Mouse (Mus musculus): ENCODE measurements around the gene Slc6a8. TPM values are rescaled to one million over a fixed set of nuclear protein-coding genes. Genes with fewer than 3 reads are reported as not detected.

The Slc6a8 gene
- polyA plus RNA-seq, 1 experiment = 39.8 TPM

DNA sequence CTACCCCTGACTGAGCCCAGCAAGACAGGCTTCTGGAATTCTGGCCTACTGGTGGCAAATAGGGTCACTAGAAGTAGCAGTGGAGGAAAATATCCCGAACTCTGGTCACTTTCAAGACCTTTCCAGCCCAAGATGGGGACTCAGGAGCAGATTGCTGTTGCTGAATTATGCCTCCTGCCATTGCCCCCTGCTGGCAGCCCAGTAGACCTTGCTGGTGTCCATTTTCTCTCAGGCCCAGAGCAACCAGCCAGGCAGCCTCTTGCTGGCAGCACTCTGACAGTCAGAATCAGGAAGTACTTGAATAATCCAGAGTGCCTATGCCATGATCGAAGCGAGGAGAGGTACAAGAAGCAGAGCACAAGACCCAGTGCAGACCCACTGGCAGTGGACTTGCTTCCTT is 17.4 kb upstream of the Slc6a8 start:
- peaks cover 15% of the 10 kb centered on the region for H3K4me1 ChIP-seq (ENCODE audit: control insufficient read depth, insufficient read depth, low read length)
- TF ChIP-seq CTCF (IDR thresholded peaks at IDR 0.05; ENCODE audit: low read depth, low read length) = peak; percentile 49
- TF ChIP-seq POLR2A (IDR thresholded peaks at IDR 0.05; ENCODE audit: borderline replicate concordance, low read depth, low read length) = no peak

DNA sequence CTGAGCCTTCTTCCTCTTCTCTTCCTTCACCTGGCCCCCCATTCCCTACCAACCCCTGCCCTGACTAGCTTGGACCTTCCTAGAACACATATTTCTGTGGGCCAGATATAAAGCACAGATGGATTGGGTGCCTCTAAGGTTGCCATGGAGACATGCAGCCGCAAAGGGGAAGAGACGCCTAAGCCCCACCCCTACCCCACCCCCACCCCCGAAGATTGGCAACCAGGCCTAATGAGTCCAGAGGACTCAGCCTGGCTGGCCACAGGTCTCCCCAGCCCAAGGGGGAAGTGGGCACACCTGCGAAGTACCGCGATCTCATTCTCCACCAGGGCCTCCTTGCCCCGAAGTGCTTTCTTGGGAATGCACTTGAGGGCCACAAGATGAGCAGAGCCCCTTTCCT is 14.6 kb upstream of the Slc6a8 start:
- Histone ChIP-seq H3K4me1 (ENCODE audit: control insufficient read depth, insufficient read depth, low read length) (peaks cover 15% of the 10 kb centered on the region), H3K27ac (ENCODE audit: insufficient read depth, low read depth, low read length) (no peak overlapping the region), H3K4me3 (ENCODE audit: insufficient read depth, low read length) (no peak overlapping the region)
- TF ChIP-seq POLR2A (IDR thresholded peaks at IDR 0.05; ENCODE audit: borderline replicate concordance, low read depth, low read length) (no peak), CTCF (IDR thresholded peaks at IDR 0.05; ENCODE audit: low read depth, low read length) (no peak)

More for the DNA sequence above, 17.4 kb upstream of the Slc6a8 start:
- Histone ChIP-seq H3K27ac (ENCODE audit: insufficient read depth, low read depth, low read length) (peak overlapping the region; percentile 29), H3K4me3 (ENCODE audit: insufficient read depth, low read length) (no peak overlapping the region)

DNA sequence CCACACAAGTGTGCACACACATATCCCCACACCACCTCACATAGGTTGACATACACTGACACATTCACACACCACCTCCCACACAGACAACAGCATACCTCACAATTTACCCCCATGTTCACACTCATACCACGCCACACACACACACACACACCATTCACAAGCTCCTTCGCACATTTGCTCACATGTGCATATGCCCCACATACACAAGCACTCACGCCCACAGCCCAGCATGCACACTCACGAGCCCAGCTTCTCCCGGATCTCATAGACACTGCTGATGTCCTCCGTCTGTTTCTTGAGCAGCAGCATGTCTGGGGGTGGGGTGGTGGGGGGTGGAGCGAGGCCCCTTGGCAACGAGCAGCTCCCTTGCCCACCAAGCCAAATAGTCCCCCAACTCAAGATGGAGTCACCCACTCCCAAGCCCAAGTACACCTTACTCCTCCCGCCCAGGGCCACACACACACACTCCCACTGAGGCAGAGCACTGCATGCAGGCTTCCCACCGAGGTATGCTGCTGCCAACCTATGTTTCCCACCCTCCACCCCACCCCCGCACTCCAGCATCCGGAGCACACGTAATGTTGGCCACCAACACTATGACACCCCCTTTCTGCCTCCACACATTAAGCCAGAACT is 13.9 kb upstream of the Slc6a8 start:
- H3K4me3 ChIP-seq (ENCODE audit: insufficient read depth, low read length) = no peak overlapping the region
- H3K4me1 ChIP-seq (ENCODE audit: control insufficient read depth, insufficient read depth, low read length) = peaks cover 15% of the 10 kb centered on the region
- no peak overlapping the region for H3K27ac ChIP-seq (ENCODE audit: insufficient read depth, low read depth, low read length)
- no peak for TF ChIP-seq POLR2A (IDR thresholded peaks at IDR 0.05; ENCODE audit: borderline replicate concordance, low read depth, low read length)
- TF ChIP-seq CTCF (IDR thresholded peaks at IDR 0.05; ENCODE audit: low read depth, low read length) = no peak

DNA sequence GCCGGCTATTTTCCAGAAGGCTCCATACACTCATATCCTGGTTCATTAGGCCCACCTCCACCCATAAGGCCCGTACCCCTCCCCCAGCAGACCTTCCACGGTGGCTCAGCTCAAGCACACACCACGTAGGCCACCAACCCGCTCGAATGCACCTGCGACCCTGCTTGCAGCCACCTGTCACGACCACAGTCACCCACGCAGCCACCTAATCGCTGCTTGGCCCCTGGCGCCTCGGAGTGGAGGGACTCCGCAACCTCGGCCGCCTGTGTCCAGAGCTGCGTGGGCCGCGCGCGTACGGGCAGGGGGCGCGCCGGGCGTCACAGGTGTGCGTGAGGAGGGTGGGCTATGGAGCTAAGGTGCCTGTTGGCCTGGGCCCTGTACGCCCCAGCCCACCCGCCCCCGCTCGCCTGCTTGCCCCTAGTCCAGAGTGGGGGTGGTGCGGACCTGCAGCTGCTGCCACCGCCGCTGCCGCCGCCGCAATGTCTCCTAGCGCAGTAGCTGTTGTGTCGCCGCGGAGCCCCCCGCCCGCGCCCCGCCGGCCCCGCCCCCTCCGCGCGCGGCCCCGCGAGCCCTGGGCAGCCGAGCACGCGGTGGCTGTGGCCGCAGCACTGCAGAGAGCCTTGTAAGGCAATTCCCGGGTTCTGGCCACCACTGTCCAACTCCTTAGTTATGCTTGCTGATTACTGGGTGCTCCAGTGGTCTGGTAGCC is 13.2 kb upstream of the Slc6a8 start, which contains the start of gene Pnck:
TSS of gene Pnck (minus strand) at position 543 of the 709 bp plus-strand sequence.
- H3K27ac ChIP-seq (ENCODE audit: insufficient read depth, low read depth, low read length) = no peak within 1 kb of the TSS
- H3K4me1 ChIP-seq (ENCODE audit: control insufficient read depth, insufficient read depth, low read length) = peaks cover 15% of the 10 kb centered on the region
- H3K4me3 ChIP-seq (ENCODE audit: insufficient read depth, low read length) = no peak within 1 kb of the TSS
- TF ChIP-seq CTCF (IDR thresholded peaks at IDR 0.05; ENCODE audit: low read depth, low read length) = no peak
- TF ChIP-seq POLR2A (IDR thresholded peaks at IDR 0.05; ENCODE audit: borderline replicate concordance, low read depth, low read length) = no peak

DNA sequence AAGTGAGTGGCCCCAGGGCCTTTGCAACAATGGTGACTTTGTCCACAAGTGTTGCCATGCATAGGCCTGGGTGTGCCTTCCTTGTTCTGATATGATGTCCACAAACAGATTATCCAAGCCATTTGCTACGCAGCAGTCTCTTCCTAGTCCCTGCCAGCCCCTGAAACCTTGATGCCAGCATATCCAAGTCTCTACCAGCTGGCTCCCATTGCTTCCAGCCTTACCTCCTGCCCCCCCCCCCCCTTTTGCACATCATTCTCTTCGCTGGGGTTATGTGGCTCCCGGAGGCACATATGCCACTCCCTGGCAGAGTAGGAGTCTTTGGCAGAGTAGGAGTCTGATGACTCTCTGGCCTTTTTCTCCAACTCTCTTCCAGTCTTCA is 12.7 kb upstream of the Slc6a8 start:
- Histone ChIP-seq H3K4me1 (ENCODE audit: control insufficient read depth, insufficient read depth, low read length) (peaks cover 15% of the 10 kb centered on the region), H3K27ac (ENCODE audit: insufficient read depth, low read depth, low read length) (no peak overlapping the region), H3K4me3 (ENCODE audit: insufficient read depth, low read length) (no peak overlapping the region)
- no peak for TF ChIP-seq POLR2A (IDR thresholded peaks at IDR 0.05; ENCODE audit: borderline replicate concordance, low read depth, low read length)
- TF ChIP-seq CTCF (IDR thresholded peaks at IDR 0.05; ENCODE audit: low read depth, low read length) = no peak

DNA sequence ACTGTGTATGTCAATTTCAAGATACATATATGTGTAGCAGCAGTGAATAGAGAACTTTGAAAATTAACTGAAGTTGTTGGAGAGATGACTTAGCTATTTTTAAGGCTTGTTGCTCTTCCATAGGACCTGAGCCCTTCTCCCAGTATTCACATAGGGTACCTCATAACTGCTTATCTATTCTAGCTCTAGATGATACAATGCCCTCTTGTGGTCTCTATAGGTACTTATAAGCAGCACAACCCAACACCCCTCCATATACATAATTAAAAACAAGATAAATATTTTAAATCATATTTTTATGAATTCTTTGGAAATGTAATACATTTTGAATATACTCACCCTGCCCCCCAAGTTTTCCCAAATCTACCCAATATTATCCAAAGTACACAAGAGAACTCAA is 9.8 kb upstream of the Slc6a8 start:
- peaks cover 8% of the 10 kb centered on the region for H3K4me1 ChIP-seq (ENCODE audit: control insufficient read depth, insufficient read depth, low read length)
- no peak for TF ChIP-seq POLR2A (IDR thresholded peaks at IDR 0.05; ENCODE audit: borderline replicate concordance, low read depth, low read length)
- no peak for TF ChIP-seq CTCF (IDR thresholded peaks at IDR 0.05; ENCODE audit: low read depth, low read length)
- H3K27ac ChIP-seq (ENCODE audit: insufficient read depth, low read depth, low read length) = no peak overlapping the region
- no peak overlapping the region for H3K4me3 ChIP-seq (ENCODE audit: insufficient read depth, low read length)

DNA sequence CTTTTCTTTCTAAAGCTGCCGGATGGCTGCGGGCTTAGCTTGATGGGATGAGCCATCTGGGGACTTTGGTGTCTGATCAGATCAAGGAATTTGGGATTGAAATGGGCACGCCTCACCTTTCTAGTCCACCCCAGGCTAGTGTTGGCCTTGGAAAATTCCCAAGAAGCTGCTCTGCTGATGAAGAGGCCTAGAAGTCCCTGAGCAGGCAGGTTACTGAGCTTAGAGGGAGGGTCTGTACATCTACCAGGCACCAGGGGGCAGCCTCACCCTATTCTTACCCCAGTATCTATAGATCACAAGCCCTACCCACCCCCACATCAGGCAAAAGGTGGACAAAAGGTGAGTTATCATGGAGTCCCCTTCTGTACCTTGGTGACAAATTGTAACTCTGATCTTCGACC is 919 bp upstream of the Slc6a8 start:
- Histone ChIP-seq H3K4me3 (ENCODE audit: insufficient read depth, low read length) (no peak overlapping the region), H3K27ac (ENCODE audit: insufficient read depth, low read depth, low read length) (no peak overlapping the region), H3K4me1 (ENCODE audit: control insufficient read depth, insufficient read depth, low read length) (peaks cover 12% of the 10 kb centered on the region)
- no peak for TF ChIP-seq POLR2A (IDR thresholded peaks at IDR 0.05; ENCODE audit: borderline replicate concordance, low read depth, low read length)
- TF ChIP-seq CTCF (IDR thresholded peaks at IDR 0.05; ENCODE audit: low read depth, low read length) = no peak

DNA sequence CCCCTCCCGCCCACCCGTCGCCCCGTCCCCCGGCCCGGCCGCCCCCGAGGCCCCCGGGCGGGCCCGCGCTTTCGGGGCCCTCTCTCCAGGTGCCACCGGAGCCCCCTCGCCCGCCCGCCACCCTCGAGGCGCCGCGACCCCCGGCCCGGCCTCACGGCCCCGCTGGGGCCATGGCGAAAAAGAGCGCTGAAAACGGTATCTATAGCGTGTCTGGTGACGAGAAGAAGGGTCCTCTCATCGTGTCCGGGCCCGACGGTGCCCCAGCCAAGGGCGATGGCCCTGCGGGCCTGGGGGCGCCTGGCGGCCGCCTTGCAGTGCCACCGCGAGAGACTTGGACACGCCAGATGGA is 643 bp downstream of the Slc6a8 start:
- Histone ChIP-seq H3K4me3 (ENCODE audit: insufficient read depth, low read length) (peak overlapping the region; percentile 81), H3K27ac (ENCODE audit: insufficient read depth, low read depth, low read length) (peak overlapping the region; percentile 63), H3K4me1 (ENCODE audit: control insufficient read depth, insufficient read depth, low read length) (peaks cover 17% of the 10 kb centered on the region)
- TF ChIP-seq POLR2A (IDR thresholded peaks at IDR 0.05; ENCODE audit: borderline replicate concordance, low read depth, low read length) (no peak), CTCF (IDR thresholded peaks at IDR 0.05; ENCODE audit: low read depth, low read length) (no peak)

DNA sequence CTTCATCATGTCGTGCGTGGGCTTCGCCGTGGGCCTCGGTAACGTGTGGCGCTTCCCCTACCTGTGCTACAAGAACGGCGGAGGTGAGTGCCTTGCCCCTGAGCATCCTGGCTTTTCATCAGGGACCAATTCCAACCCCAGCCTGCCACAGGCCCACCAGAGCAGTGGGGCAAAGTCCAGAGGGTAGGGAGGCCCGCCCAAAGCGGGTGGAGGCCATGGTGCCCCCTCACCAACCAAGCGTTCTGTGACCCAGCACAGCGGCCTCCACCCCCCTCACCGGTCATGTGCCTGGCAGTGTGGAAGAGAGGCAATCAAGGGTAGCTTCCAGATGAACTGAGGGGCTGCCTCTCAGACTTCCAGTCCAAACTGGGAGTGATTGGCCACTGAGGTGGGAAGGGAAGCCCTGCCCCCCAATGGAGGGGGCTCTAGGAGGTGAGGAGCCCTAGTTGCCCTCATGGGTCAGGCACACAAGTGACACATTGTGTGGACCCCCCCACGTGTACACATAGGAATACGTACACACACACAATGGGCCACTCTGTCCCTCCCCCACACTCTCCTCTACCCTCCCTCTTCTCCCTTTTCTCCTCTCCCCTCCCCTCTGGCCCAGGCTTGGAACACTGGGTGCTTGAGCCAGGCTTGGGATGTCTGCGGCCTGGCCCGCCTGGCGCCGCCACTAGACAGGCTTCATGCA is 1.2 kb downstream of the Slc6a8 start:
- H3K27ac ChIP-seq (ENCODE audit: insufficient read depth, low read depth, low read length) = peak overlapping the region; percentile 63
- no peak for TF ChIP-seq CTCF (IDR thresholded peaks at IDR 0.05; ENCODE audit: low read depth, low read length)
- TF ChIP-seq POLR2A (IDR thresholded peaks at IDR 0.05; ENCODE audit: borderline replicate concordance, low read depth, low read length) = no peak
- H3K4me1 ChIP-seq (ENCODE audit: control insufficient read depth, insufficient read depth, low read length) = peaks cover 17% of the 10 kb centered on the region
- H3K4me3 ChIP-seq (ENCODE audit: insufficient read depth, low read length) = peak overlapping the region; percentile 81

DNA sequence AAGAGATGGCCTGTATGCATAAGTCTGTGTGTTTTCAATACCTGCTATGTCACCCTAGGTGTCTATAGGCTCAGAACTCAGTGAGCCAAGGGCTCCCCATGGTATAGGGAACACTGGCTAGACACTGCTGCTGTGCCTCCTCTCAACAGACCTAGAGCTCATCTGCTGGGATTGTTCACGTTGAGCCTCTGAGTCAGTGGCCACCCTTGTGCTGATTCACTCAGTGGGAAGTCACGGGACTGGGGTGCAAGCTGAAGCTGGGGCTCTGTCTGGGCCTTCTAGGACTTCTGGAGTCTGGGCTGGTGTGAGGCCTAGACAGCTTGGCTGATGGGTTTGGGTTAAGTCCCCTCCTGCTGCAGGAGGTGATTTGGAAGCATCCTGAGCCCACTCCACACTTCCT is 2.3 kb downstream of the Slc6a8 start:
- H3K4me3 ChIP-seq (ENCODE audit: insufficient read depth, low read length) = peak overlapping the region; percentile 81
- peaks cover 17% of the 10 kb centered on the region for H3K4me1 ChIP-seq (ENCODE audit: control insufficient read depth, insufficient read depth, low read length)
- peak overlapping the region; percentile 63 for H3K27ac ChIP-seq (ENCODE audit: insufficient read depth, low read depth, low read length)
- TF ChIP-seq CTCF (IDR thresholded peaks at IDR 0.05; ENCODE audit: low read depth, low read length) (no peak), POLR2A (IDR thresholded peaks at IDR 0.05; ENCODE audit: borderline replicate concordance, low read depth, low read length) (no peak)

Measured in bone marrow macrophage, adult 2 months (primary cell).